Mouse (Mus musculus) liver, adult 2 months (tissue): ENCODE data around the gene Pstpip1.

Experiments used
- CTCF ChIP-seq: fragments of 200-500 bp; IDR thresholded peaks from 2 replicates; pipeline ENCODE4 v1.5.1; 2011; ENCODE audit warnings: low read depth, low read length, control low read depth
- POLR2A ChIP-seq: fragments of 200-500 bp; IDR thresholded peaks from 2 replicates; pipeline ENCODE4 v1.6.1; 2011; ENCODE audit warnings: low read length, control low read depth; ENCODE audit not compliant: insufficient read depth; ENCODE audit errors: extremely low read depth

DNA sequence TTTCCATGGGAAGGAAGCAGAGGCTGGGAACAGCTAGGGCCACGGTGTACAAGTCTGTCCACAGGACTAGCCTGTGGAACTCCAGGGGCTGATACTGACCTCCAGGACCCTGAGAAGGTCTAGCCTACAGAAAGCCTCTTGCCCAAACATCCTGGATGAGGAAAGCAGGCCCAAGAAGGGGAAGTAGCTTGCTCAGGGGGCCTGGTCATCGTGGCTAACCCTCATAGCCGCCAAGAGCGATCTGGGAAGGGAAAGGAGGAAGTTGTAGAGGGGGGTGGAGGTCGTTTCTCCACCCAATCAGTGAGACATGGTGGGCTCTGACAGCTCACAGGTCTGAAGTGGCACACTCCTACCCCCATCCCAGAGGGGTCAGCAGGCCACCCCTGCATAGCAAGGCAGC is 18.4 kb downstream of the Pstpip1 start:
- TF ChIP-seq CTCF (no peak), POLR2A (no peak)
